Mouse (Mus musculus) layer of hippocampus, postnatal 36 days (tissue): ENCODE measurements around the gene Fgfr2. TPM values are rescaled to one million over a fixed set of nuclear protein-coding genes. Genes with fewer than 3 reads are reported as not detected.
A peak's percentile ranks its signal among the peaks of the same experiment; 100 is the strongest.

Source experiments
- DNase-seq, 2 experiments: peaks; one replicate each; pipeline ENCODE4 v3.0.0; 2022
- total RNA-seq, 2 experiments: library from RNA; stranded (reverse); gene quantifications; 2 replicates each; pipeline ENCODE4 v1.2.3; 2021

Gene Fgfr2
- total RNA-seq, 2 experiments from 2014 or later, result 45.4 to 47.9 TPM

DNA sequence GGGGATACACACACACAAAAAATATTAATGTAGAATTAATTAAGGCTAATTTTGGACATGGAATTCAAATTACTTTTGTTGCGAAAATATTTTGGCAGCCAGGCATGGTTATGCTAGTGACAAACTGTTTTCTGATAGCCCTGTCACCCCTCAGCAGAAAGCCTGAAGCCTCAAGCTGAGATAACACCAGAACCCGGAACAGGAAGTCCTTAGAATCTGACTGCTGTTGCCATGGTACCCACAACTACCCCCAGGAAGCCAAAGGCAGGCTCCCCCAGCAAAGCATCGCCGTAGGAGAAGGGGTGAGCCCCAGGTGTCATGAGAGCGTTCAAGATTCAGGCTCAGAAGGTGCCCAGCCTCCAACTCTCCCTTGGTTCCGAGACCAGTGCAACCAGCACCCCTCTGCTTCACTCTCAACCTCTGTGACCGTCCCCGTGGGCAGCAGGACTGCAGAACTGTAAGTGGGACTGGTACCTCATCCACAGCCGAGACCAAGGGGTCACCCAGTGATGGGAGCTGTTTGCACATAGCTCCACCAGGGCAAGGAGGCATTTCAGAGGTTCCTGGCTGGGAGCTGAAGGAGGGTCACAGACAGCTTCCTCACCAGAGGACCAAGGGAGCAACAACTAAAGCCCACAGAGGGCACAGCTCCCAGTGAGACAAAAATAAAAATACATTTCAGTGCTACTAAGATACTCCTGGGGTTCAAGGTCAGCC lies 2349.1 kb downstream of the Fgfr2 start, which contains the start of gene Btbd16:
Gene Btbd16, plus strand, starts transcription at position 156 of the 717 bp plus-strand sequence.
- DNase-seq, result no peak

GRCm38 (mm10) chr7:130773171-130773830 lies 2349.8 kb downstream of the Fgfr2 start:
- no peak for DNase-seq

- peak; percentile 70 to 81 for DNase-seq
Observed at GRCm38 (mm10) chr7:130770707-130771106, 2352.4 kb downstream of the Fgfr2 start.

DNA sequence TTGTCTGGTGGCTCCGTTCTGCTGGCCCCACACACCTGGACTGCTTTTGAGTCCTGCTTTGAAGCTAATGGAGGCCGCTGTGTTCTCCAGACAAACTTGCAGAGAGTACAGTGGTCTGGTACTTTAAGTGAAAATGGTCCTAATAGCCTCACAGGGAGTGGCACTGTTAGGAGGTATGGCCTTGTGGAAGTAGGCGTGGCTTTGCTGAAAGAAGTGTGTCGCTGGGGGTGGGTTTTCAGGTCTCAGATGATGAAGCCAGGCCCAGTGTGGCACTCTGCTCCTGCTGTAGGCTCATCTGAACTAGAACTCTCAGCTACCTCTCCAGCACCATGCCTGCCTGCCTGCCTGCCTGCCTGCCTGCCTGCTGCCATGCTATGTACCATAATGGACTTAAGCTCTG lies 2355.0 kb downstream of the Fgfr2 start:
- no peak for DNase-seq

DNA sequence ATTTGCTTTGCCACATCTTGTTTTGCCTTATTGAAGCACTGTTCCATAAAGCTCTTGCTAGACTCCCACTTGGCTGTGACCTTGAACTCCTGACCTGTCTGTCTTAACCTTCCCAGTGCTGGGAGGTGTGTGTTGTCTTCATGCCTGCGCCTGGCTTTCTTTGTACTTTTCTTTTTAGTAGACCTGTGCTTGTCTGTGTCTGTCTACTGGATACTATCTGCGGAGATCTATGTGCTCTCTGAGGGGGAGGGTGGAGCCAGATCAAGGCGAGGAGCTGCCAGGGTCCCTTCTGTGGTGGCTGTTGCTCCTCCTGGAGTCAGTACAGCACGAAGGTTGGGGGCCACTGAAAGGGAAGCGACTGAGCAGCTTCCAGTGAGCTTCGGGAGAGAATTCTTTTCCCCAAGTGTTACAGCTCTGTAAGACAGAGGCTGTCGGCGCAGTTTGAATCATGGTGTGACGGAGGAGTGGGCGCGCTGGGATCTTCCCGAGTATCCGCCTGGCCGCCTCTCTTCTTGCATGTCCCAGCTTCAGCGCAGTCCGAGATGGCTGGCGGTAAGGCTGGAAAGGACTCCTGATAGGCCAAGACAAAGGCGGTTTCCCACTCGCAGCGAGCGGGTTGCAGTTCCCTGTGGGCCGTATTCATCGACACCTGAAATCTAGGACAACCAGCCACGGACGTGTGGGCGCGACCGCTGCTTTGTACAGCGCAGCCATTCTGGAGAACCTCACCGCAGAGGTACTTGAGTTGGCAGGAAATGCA lies 2356.6 kb downstream of the Fgfr2 start:
- DNase-seq, result no peak

DNA sequence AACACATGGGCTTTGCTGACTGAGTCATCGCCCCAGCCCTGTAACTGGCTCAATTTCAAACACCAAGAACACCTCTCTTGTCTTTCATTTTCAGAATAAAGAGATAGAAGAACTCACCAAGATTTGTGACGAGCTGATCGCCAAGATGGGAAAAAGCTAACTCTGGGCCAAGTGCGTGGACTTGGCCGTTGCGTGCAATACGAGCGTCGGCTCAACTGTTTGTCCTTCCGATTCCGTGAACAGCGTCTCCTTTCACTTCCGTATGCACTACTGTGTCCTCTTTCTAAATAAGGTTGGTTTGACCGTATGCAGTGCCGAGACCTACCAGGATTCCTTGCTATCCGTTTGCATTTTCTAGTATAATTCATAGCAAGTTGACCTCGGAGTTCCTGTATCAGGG lies 2359.0 kb downstream of the Fgfr2 start:
- no peak for DNase-seq

DNA sequence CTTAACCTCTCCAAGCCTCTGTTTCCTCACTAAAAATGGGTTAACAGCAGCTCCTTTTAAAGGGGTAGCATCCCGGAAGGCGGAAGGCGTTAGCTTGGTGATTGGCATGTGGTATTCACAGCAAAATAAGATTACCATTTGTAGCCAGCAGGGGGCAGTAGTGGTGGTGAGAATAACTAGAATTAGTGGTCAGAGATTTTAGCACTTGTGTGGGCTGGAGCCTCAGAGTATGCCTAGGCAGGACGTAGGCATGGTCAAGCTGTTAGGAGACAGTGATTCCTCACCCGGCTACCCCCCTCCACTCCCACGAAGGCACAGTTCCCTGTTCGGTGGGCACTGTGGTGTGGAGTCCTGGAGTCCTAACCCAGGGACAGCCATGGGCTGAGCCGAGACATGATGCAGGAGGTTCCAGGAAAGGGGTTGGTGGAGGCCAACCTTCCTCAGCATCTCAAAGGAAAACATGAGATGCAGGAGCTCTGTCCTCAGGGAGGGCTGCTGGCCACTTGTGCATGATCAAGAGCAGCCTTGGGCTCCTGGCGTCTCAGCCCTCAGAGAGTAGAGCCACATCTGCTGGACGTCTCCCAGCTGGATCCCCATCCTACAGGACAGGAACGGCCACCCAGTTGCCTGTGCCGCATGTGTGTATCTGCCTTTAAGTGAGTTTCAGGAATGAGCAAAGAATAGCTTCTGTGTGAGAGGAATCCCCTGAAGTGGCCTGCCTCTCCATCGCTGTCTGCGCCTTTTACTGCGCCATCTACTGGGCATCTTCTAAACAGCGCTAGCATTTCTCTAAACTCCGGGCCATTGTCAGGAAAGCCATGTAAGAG lies 2360.9 kb downstream of the Fgfr2 start:
- peak; percentile 51 to 70 for DNase-seq

GRCm38 (mm10) chr7:130757326-130757865 lies 2365.8 kb downstream of the Fgfr2 start:
- DNase-seq, result no peak

DNA sequence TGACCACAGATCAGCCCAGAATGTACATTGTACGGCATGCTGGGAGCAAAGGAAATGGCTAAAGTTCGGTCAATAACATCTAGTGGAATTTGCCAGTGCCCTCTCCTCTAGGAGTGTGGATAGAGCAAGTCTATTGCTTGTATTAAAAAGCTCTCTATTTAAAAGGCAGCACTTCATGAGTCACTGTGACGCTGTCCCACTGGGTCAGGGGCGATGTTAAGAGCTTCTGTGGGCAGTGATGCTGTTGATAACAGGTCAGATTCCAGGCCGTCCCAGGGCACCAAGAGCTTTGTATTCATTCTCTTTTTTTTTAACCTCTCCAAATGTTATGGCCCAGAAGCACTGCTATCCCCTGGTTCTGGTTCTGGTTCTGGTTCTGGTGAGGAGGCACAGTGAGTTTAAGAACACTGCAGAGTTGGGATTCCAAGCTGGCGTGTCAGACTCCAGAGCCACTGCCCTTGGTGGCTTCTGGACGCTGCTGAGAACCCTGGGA lies 2366.8 kb downstream of the Fgfr2 start:
- no peak for DNase-seq

DNA sequence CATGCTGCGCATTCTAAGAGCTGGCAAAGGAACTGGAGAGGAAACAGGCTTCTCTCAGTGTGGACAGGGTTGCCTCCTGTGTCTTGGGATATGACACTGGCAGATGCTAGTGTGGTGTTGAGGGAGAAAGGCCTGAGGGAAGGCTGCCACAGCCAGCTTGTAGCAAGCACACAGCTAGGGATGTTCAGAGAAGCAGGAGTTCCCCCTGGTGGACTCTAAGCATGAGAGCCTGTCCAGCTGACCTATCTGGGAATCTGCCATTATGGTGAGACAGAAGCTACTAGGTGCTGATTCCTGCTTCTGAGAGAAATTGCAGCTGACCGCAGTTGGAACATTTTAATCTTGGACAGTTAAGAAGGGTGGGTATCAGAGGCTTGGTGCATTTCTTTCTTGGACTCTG lies 2368.4 kb downstream of the Fgfr2 start:
- DNase-seq, result no peak

- DNase-seq, result no peak
Observed at GRCm38 (mm10) chr7:130751678-130752077, 2371.5 kb downstream of the Fgfr2 start.

DNA sequence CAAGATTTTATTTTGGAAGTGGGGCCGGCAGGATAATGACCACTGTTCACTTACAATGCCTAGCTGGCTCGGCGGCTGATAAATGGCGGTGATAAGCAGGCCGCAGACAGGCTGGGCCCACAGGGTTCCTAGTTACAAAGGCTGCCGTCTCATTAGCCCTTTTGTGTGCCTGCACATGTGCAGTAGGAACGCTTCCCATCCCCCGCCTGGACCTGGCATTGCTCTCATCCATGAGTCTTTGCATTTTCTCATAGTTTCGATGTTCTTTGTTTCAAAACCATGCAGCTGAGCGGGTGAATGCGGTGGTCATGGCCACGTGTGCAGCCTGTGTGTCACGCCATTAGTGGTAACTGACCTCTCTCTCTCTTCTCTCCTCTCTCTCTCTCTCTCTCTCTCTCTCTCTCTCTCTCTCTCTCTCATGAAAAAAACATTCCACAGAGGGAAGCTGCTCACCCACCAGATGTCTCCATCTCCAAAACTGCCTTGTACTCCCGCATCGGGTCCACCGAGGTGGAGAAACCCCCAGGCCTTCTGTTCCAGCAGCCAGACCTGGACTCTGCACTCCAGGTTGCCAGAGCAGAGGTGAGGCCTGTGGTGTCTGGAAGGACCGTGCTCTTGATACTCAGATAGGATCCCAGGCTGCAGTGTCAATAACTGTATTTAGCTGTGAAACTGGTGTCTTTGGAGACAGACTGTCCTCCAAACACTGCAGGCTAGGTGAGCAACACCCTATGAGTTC lies 2372.2 kb downstream of the Fgfr2 start:
- DNase-seq, result peak in 1 of 2 experiments; percentile 32

- no peak for DNase-seq
Observed at GRCm38 (mm10) chr7:130749165-130749564, 2374.0 kb downstream of the Fgfr2 start.

GRCm38 (mm10) chr7:130743239-130744025 lies 2379.7 kb downstream of the Fgfr2 start:
- no peak for DNase-seq

- no peak for DNase-seq
Observed at GRCm38 (mm10) chr7:130741099-130741498, 2382.1 kb downstream of the Fgfr2 start.

DNA sequence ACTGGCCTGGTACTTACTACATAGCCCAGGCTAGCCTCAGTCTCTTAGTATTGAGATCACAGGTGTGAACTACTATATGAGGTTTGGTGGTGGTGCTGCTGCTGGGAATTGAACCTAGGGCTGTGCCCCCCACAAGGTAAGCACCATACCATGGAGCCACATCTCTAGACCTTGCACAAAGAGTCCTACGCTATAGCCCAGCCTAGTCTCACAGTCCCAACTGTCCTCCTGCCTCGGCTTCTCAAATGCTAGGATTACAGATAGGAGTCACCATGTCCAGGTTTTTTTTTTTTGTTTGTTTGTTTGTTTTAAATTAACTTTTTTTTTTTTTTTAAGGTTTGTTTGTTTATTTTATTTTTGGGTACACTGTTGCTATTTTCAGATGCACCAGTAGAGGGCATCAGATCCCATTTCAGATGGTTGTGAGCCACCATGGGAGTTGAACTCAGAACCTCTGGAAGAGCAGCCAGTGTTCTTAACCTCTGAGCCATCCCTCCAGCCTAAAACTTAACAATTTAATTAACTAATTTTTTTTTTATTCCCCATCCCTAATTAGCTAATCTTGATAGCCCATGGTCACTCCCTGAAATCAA lies 2388.9 kb downstream of the Fgfr2 start:
- no peak for DNase-seq

DNA sequence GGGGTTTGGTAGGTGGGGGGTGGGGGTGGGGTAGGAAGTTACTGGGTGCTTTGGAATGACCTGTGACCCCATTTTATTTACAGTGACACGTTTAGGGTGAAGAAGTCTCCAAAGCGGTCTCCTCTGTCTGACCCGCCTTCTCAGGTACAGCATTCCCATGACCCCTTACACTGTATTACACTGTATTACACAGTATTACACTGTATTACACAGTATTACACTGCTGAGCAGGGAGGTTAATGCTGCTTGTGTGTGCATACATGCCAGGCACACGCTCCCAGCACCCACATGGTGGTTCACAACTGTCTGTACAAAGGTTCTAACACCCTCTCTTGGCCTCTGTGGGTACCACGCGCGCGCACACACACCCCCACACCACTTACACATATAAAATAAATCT lies 2389.7 kb downstream of the Fgfr2 start:
- DNase-seq, result no peak

GRCm38 (mm10) chr7:130732908-130733307 lies 2390.2 kb downstream of the Fgfr2 start:
- no peak for DNase-seq

GRCm38 (mm10) chr7:130731792-130732191 lies 2391.4 kb downstream of the Fgfr2 start:
- no peak for DNase-seq

DNA sequence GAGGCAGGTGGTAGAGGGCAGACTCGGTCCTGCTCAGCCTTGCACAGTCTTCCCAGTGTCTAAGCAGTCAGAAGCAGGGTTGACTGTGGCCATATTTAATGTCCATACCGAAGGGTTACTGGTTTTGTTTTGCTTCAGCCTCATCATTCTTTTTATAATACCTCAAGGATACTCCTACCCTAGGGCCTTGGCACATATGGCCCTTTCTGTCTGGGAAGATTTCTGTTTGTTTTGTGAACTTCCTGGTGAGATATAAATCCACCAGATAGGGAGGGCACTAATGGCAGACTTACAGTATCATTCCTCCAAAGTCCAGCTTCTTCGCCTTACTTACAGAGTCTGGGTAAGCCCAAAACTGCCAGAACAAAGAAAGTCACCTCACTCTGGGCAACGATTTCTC lies 2395.6 kb downstream of the Fgfr2 start:
- no peak for DNase-seq
